Mouse (Mus musculus) lung, postnatal 14 days (tissue): Measurements from ENCODE around the gene Mthfd2.
"Not testable (repeated sequence)": the region's sequence is repeated elsewhere in the genome, so short reads cannot be mapped to it uniquely, and the experiment has no call there.

Source experiments
- DNase-seq: peaks from one replicate; pipeline ENCODE4 v3.0.0; 2021

The Mthfd2 gene

GRCm38 (mm10) chr6:83325525-83326393 is at the start of gene Mthfd2, which contains the start of gene Mob1a:
Gene Mthfd2 (minus strand): TSS chr6:83325908.
Gene Mob1a (plus strand): TSS chr6:83326016.
- peak; percentile 95 for DNase-seq

GRCm38 (mm10) chr6:83373704-83374300 is 48.1 kb upstream of the Mthfd2 start:
- no peak for DNase-seq

GRCm38 (mm10) chr6:83371350-83371749 is 45.6 kb upstream of the Mthfd2 start:
- no peak for DNase-seq

- no peak for DNase-seq
These were observed 44.7 kb upstream of the Mthfd2 start for GRCm38 (mm10) chr6:83370316-83370965.

GRCm38 (mm10) chr6:83363075-83363474 is 37.4 kb upstream of the Mthfd2 start:
- no peak for DNase-seq

- no peak for DNase-seq
These were observed 36.0 kb upstream of the Mthfd2 start for GRCm38 (mm10) chr6:83361523-83362248.

GRCm38 (mm10) chr6:83357436-83357835 is 31.7 kb upstream of the Mthfd2 start:
- no peak for DNase-seq

- peak; percentile 92 for DNase-seq
These were observed 30.9 kb upstream of the Mthfd2 start for GRCm38 (mm10) chr6:83356569-83357138.

- DNase-seq: no peak
These were observed 29.4 kb upstream of the Mthfd2 start for GRCm38 (mm10) chr6:83354856-83355781.

GRCm38 (mm10) chr6:83352666-83353410 is 27.1 kb upstream of the Mthfd2 start:
- no peak for DNase-seq

GRCm38 (mm10) chr6:83351490-83352160 is 25.9 kb upstream of the Mthfd2 start:
- DNase-seq: no peak

GRCm38 (mm10) chr6:83350851-83351405 is 25.2 kb upstream of the Mthfd2 start:
- DNase-seq: no peak

- DNase-seq: no peak
These were observed 24.5 kb upstream of the Mthfd2 start for GRCm38 (mm10) chr6:83350172-83350571.

GRCm38 (mm10) chr6:83349274-83349958 is 23.7 kb upstream of the Mthfd2 start:
- DNase-seq: peak; percentile 94

GRCm38 (mm10) chr6:83348873-83349272 is 23.2 kb upstream of the Mthfd2 start, which contains the start of gene Bola3:
Gene Bola3 (plus strand): TSS chr6:83349147.
- no peak for DNase-seq

- no peak for DNase-seq
These were observed 22.2 kb upstream of the Mthfd2 start for GRCm38 (mm10) chr6:83347916-83348315.

GRCm38 (mm10) chr6:83345285-83345684 is 19.6 kb upstream of the Mthfd2 start:
- DNase-seq: not testable (repeated sequence)

GRCm38 (mm10) chr6:83342957-83343356 is 17.2 kb upstream of the Mthfd2 start:
- DNase-seq: no peak

- no peak for DNase-seq
These were observed 15.7 kb upstream of the Mthfd2 start for GRCm38 (mm10) chr6:83341387-83341786.
